Mouse (Mus musculus) kidney, embryonic 14.5 days (tissue): ENCODE measurements around the gene Kif3a. TPM values are rescaled to one million over a fixed set of nuclear protein-coding genes. Genes with fewer than 3 reads are reported as not detected.
"Not testable (repeated sequence)": the region's sequence is repeated elsewhere in the genome, so short reads cannot be mapped to it uniquely, and the experiment has no call there.

Experiments used
- ATAC-seq: fragments of 200-750 bp; cut with Nextera tagmentation; 2 replicates; pipeline ENCODE4 v1.8.0; 2017; ENCODE audit warnings: moderate number of reproducible peaks, mild to moderate bottlenecking, moderate TSS enrichment, moderate library complexity; ENCODE audit not compliant: low FRiP score, low TSS enrichment
- H3K27ac ChIP-seq: fragments of 300-500 bp; sonication (generic); 2 replicates; pipeline ENCODE4 v1.5.1; 2014; ENCODE audit warnings: low read depth, mild to moderate bottlenecking, low read length, moderate library complexity, mixed read lengths
- H3K27me3 ChIP-seq: fragments of 300-500 bp; sonication (generic); 2 replicates; pipeline ENCODE4 v1.6.1; 2014; ENCODE audit warnings: mild to moderate bottlenecking, low read length; ENCODE audit not compliant: control insufficient read depth, insufficient read depth
- H3K36me3 ChIP-seq: fragments of 300-500 bp; sonication (generic); 2 replicates; pipeline ENCODE4 v1.6.1; 2014; ENCODE audit warnings: low read length, mixed read lengths; ENCODE audit not compliant: control insufficient read depth, insufficient read depth
- H3K4me1 ChIP-seq: fragments of 300-500 bp; sonication (generic); 2 replicates; pipeline ENCODE4 v1.6.1; 2014; ENCODE audit warnings: low read length, mixed read lengths; ENCODE audit not compliant: control insufficient read depth, insufficient read depth
- H3K4me2 ChIP-seq: fragments of 300-500 bp; sonication (generic); replicated peaks from 2 replicates; pipeline ENCODE4 v1.6.1; 2014; ENCODE audit warnings: low read depth, mild to moderate bottlenecking, low read length
- H3K4me3 ChIP-seq: fragments of 300-500 bp; sonication (generic); 2 replicates; pipeline ENCODE4 v1.5.1; 2014; ENCODE audit warnings: mild to moderate bottlenecking, low read length
- H3K9ac ChIP-seq: fragments of 300-500 bp; sonication (generic); 2 replicates; pipeline ENCODE4 v1.6.1; 2014; ENCODE audit warnings: low read depth, mild to moderate bottlenecking, low read length, moderate library complexity
- H3K9me3 ChIP-seq: fragments of 300-500 bp; sonication (generic); 2 replicates; pipeline ENCODE4 v1.6.1; 2016; ENCODE audit warnings: low read length; ENCODE audit not compliant: control insufficient read depth
- WGBS: fragments of 180-500 bp; shearing (Covaris S2); extraction: QIAGEN DNeasy Blood & Tissue Kit; methylation state at CpG from one replicate; pipeline ENCODE4 v1.1.7; 2014; 5-methylcytosine and 5-hydroxymethylcytosine counted together
- polyA plus RNA-seq: library from polyadenylated mRNA; unstranded; fragments of >200 nt; fragmentation: Nextera tagmentation; extraction: Ambion mirVana; gene quantifications from 2 replicates; pipeline ENCODE4 v1.2.1, GENCODE M21; 2014

Gene Kif3a
- polyA plus RNA-seq, 1 experiment from 2014 or later: 65.3 TPM

DNA sequence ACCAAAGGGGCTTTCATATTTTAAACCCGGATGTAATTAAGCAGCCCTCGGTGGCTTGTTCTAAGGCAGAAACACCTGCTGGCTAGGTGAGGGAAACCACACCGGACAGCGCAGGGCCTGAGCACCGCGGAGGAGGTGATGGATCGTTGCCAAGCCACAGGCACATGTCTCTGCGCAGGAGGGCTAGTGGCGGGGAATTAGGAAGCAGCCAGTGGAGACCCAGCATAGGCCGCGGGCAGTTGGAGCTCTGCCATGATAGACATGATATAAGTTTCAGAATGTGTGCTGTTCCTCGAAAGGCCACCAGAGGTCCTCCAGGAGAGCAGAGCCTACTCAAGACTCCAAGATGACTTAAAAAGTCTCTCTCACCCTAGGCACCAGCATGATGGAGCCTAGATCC, 15.4 kb upstream of the Kif3a start:
- no peak overlapping the region for H3K4me2 ChIP-seq
- WGBS: 73% methylated on average over 12 of the region's 12 CpGs
- no peak overlapping the region for H3K9ac ChIP-seq
- H3K36me3 ChIP-seq: no peaks in the 10 kb centered on the region
- H3K4me1 ChIP-seq: no peaks in the 10 kb centered on the region
- H3K9me3 ChIP-seq: no peaks in the 10 kb centered on the region; the same call in 1 of the 2 replicates
- no peak overlapping the region for H3K4me3 ChIP-seq
- ATAC-seq: no peak
- H3K27ac ChIP-seq: no peak overlapping the region
- H3K27me3 ChIP-seq: no peaks in the 10 kb centered on the region

DNA sequence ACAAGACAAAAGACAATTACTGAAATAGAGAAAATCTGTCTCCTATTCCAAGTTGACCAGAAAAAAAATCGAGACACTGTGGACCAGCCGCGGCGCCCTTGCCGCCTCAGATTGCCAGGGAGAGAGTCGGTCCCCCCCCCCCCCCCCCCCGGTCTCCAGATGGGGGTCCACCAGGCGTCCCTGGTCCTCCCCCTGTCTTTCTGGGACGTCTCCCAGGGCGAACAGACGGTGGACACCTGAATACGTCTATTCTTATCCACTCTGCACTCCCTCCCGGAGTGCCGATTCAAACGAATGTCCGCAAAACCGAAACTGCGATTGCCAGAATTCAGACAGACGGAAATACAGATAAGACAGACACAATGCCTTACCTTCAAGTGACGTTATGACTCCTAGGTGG, 10.7 kb upstream of the Kif3a start:
- not testable (repeated sequence) for H3K27me3 ChIP-seq, H3K4me3 ChIP-seq, H3K9me3 ChIP-seq, H3K4me2 ChIP-seq, H3K27ac ChIP-seq, H3K4me1 ChIP-seq, H3K9ac ChIP-seq, H3K36me3 ChIP-seq, ATAC-seq
- WGBS: 92% methylated on average over 11 of the region's 20 CpGs

DNA sequence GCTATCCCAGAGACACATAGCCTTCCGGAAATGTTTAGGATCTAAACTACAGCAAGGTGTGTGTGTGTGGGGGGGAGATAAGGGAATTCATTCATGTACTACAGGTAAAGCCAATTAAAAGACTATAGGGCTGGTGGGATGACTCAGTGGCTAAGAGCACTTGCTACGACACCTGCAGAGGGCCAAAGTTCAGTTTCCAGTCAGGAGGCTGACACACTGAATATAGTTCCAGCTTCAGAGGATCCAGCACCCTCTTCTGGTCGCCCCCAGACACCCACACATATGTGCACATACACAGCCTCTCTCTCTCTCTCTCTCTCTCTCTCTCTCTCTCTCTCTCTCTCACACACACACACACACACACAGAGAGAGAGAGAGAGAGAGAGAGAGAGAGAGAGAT, 9.2 kb upstream of the Kif3a start:
- ATAC-seq, H3K36me3 ChIP-seq, H3K9me3 ChIP-seq, H3K4me2 ChIP-seq, H3K4me1 ChIP-seq, H3K27ac ChIP-seq, H3K27me3 ChIP-seq, H3K4me3 ChIP-seq, H3K9ac ChIP-seq: not testable (repeated sequence)
- 100% methylated on average over 1 of the region's 3 CpGs for WGBS

DNA sequence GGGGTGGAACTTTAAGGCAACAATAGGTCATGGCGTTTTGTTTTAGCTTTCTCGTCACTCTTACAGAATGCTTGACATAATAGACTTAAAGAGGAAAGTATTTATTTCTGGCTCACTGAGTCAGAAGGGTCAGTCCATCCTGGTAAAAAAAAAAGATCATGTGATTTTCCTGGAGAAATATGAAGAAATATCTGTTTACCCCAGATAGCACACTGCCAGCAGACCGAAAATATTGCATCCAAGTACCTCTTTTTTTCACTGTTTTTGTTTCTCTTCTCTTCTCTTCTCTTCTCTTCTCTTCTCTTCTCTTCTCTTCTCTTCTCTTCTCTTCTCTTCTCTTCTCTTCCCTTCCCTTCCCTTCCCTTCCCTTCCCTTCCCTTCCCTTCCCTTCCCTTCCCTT, 7.2 kb upstream of the Kif3a start:
- H3K4me1 ChIP-seq, H3K9me3 ChIP-seq, ATAC-seq, H3K27me3 ChIP-seq, H3K4me2 ChIP-seq, H3K36me3 ChIP-seq, H3K9ac ChIP-seq, H3K4me3 ChIP-seq, H3K27ac ChIP-seq: not testable (repeated sequence)
- WGBS: 85% methylated on average over 1 of the region's 3 CpGs

DNA sequence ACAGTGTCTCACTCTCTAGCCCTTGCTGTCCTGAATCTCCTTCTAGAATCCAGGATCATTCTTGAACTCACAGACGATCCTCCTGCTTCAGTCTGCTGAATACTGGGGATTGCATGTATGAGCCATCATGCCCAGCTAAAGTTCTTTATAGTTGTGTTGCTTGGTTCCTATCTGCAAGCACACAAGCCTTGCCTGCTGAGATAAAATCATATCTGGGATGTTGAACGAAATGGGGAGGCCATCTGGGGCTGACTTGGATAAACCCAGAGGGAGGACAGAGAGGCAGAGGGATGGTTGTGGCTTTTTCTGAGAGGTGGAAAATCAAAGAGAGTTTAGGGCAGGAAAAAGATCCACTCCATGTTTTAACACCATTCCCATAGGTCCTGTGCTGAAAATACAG, 5.2 kb upstream of the Kif3a start:
- Histone ChIP-seq H3K4me2 (no peak overlapping the region), H3K27ac (no peak overlapping the region), H3K36me3 (no peaks in the 10 kb centered on the region), H3K9me3 (peaks cover 5% of the 10 kb centered on the region; the same call in 1 of the 2 replicates), H3K27me3 (no peaks in the 10 kb centered on the region), H3K4me1 (0 out of 2 replicates have a peak, but pooled peaks cover 4% of the 10 kb centered on the region), H3K4me3 (no peak overlapping the region), H3K9ac (no peak overlapping the region)
- ATAC-seq: no peak
- WGBS: 72% methylated on average over 2 of the region's 2 CpGs

DNA sequence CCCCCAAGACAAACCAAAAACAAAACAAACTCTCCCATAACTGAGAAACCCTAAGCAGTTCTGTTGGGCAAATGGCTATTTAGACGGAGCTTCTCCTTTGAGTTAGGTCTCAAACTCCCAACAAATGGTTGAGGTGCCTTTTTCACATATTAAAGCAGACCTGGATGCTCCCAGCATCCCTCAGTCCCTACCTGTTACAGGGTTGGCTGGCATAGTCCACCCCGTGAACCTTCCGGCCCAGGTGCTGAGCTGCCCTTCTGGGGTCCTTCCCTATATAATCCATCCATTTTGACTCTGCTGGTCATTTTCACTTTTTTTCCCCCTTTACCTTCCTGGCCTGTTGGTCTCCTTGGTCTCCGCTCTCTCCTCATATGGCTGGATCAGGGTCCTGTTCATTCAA, 533 bp upstream of the Kif3a start:
- Histone ChIP-seq H3K9ac (no peak overlapping the region), H3K27me3 (no peaks in the 10 kb centered on the region), H3K36me3 (0 out of 2 replicates have a peak, but pooled peaks cover 5% of the 10 kb centered on the region), H3K27ac (no peak overlapping the region), H3K4me3 (peak overlapping the region; percentile 97), H3K4me2 (peak overlapping the region; percentile 77), H3K9me3 (peaks cover 5% of the 10 kb centered on the region; the same call in 1 of the 2 replicates), H3K4me1 (peaks cover 11% of the 10 kb centered on the region; the same call in 1 of the 2 replicates)
- ATAC-seq: peak; percentile 11; the same call in 1 of the 2 replicates
- 90% methylated on average over 4 of the region's 4 CpGs for WGBS

DNA sequence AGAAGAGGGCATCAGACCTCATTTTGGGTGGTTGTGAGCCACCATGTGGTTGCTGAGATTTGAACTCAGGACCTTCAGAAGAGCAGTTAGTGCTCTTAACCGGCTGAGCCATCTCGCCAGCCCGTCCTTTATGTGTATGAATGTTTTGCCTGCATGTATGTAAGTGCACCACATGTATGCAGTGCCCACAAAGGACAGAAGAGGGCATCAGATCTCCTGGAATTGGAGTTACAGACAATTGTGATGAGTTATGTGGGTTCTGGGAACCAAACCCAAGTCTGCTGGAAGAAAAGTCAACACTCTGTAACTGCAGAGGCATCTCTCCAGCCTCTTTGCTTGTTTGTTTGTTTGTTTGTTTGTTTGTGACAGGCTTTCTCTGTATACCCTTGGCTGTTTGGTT, 13.4 kb downstream of the Kif3a start:
- WGBS: 92% methylated on average over 3 of the region's 3 CpGs
- no peaks in the 10 kb centered on the region for H3K9me3 ChIP-seq
- no peak overlapping the region for H3K9ac ChIP-seq
- H3K4me3 ChIP-seq: no peak overlapping the region
- no peaks in the 10 kb centered on the region for H3K27me3 ChIP-seq
- no peak overlapping the region for H3K4me2 ChIP-seq
- H3K36me3 ChIP-seq: peaks cover 50% of the 10 kb centered on the region; the same call in 1 of the 2 replicates
- no peak overlapping the region for H3K27ac ChIP-seq
- no peak for ATAC-seq
- no peaks in the 10 kb centered on the region for H3K4me1 ChIP-seq

DNA sequence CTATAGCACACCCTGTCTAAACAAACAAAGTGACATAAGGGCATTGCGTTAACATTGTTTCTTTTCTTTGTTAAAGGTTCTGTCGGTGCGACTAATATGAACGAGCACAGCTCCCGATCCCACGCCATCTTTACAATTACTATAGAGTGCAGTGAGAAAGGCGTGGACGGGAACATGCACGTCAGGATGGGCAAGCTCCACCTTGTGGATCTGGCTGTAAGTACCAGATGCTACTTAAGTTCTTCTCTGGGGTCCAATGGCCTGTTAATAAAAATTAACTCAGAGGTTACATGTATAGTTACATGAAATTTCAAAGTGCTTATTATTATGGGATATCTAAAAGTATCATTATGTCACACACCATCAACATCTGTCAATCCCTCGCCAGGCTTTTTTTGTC, 16.0 kb downstream of the Kif3a start:
- ATAC-seq: no peak

DNA sequence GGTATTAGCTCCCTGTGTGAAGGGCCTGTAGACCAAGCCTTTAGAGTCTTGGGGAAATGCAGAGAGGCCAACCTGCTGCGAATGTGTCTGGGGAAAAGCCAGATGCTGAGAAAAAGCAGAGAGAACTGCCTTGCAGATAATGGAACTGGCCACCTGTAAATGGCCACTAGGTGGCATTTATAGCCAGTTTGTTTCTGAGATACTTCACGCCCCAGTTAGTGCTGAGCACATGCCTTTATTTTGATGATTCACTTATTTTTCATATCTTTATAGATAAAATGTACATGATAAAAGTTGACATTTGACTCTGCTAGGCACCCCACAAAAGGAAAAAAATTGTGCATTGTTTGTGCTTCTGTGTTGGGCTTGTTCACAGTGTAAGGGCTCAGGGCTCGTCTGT, 17.7 kb downstream of the Kif3a start:
- no peak overlapping the region for H3K4me3 ChIP-seq
- no peak overlapping the region for H3K27ac ChIP-seq
- no peak overlapping the region for H3K9ac ChIP-seq
- no peak for ATAC-seq
- H3K4me1 ChIP-seq: no peaks in the 10 kb centered on the region
- no peak overlapping the region for H3K4me2 ChIP-seq
- no peaks in the 10 kb centered on the region for H3K9me3 ChIP-seq
- H3K27me3 ChIP-seq: no peaks in the 10 kb centered on the region
- WGBS: 65% methylated on average over 3 of the region's 3 CpGs
- H3K36me3 ChIP-seq: peaks cover 46% of the 10 kb centered on the region; the same call in 1 of the 2 replicates

More for the DNA sequence above, 16.0 kb downstream of the Kif3a start:
- H3K4me1 ChIP-seq: no peaks in the 10 kb centered on the region
- 87% methylated on average over 10 of the region's 10 CpGs for WGBS
- H3K36me3 ChIP-seq: peaks cover 50% of the 10 kb centered on the region; the same call in 1 of the 2 replicates
- no peaks in the 10 kb centered on the region for H3K9me3 ChIP-seq
- no peak overlapping the region for H3K27ac ChIP-seq
- no peak overlapping the region for H3K9ac ChIP-seq
- H3K4me3 ChIP-seq: no peak overlapping the region
- no peaks in the 10 kb centered on the region for H3K27me3 ChIP-seq
- no peak overlapping the region for H3K4me2 ChIP-seq
